Mouse (Mus musculus): ENCODE measurements around the gene Fbxl8. TPM values are rescaled to one million over a fixed set of nuclear protein-coding genes. Genes with fewer than 3 reads are reported as not detected.

Fbxl8 gene
- polyA plus RNA-seq, 1 experiment, result 0.27 TPM

DNA sequence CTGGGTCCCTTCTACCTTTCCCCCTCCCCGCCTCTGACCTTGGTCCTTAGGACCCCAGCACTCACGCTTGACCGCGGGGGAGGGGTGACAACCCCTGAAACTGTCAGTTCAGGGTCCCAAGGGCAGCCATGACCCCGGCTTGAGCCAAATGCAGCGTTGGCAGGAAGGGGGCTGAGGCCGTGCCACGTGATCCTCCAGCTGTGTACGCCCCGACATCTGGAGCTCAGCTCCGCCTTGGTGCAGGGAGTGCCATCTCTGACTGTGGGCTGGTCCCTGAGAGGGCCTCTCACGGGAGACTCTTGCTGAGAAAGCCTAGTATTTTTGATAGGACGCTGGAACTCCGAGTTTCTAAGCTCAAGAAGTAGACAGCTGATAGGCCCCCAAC is 9.5 kb upstream of the Fbxl8 start, which contains the start of gene B3gnt9:
Gene B3gnt9 (minus strand): TSS at position 188 of the 385 bp plus-strand sequence.
- Histone ChIP-seq H3K4me1 (ENCODE audit: control insufficient read depth) (peaks cover 53% of the 10 kb centered on the region), H3K27me3 (ENCODE audit: control insufficient read depth) (peaks cover 23% of the 10 kb centered on the region), H3K9me3 (ENCODE audit: control insufficient read depth, low read length) (no peaks in the 10 kb centered on the region; the same call in 1 of the 2 replicates), H3K4me3 (replicated peaks) (peak within 1 kb of the TSS; percentile 83), H3K36me3 (ENCODE audit: control insufficient read depth) (peaks cover 50% of the 10 kb centered on the region)
- no peak for TF ChIP-seq TAL1 (IDR thresholded peaks at IDR 0.05; ENCODE audit: low read length)
- no peak for TF ChIP-seq GATA1 (IDR thresholded peaks at IDR 0.05; ENCODE audit: low read length)

DNA sequence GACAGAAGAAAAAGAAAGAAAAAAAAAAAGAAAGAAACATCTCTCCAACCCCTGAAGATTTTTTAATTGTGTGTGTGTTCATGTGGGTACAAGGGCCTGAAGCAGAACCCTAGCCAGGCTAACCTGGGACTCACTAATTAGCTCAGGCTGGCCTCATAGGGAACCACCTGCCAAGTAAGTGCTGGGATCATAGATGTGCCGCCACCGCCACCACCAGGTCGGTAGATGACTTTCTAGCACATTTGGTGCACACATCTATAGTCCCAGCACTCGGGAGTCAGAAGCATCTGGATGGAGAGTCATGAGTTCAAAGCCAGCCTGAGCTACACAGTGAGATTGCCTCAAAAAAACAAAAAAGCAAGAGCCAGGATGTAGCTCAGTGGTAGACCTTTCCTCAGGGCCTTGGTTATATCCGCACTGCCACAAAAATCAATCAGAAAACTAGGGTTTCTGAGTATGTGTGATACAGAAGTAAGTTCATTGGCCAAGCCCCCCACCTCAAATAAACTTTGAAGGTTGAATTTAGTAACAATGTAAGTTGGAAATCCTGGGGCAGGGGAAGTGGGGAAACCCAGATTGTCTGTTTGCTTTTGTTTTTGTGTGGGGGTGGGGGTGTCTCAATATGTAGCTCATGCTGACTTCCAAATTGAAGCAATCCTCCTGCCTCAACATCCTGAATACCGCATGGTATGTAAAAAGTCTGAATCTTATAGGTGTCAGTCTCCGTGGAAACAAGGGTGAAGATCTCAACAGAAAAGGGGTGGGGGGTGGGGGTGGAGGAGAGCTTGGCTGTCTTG is 6.9 kb upstream of the Fbxl8 start:
- Histone ChIP-seq H3K27me3 (ENCODE audit: control insufficient read depth) (peaks cover 44% of the 10 kb centered on the region), H3K4me3 (replicated peaks) (no peak overlapping the region), H3K4me1 (ENCODE audit: control insufficient read depth) (peaks cover 69% of the 10 kb centered on the region), H3K9me3 (ENCODE audit: control insufficient read depth, low read length) (peaks cover 4% of the 10 kb centered on the region), H3K36me3 (ENCODE audit: control insufficient read depth) (peaks cover 27% of the 10 kb centered on the region)
- TF ChIP-seq TAL1 (IDR thresholded peaks at IDR 0.05; ENCODE audit: low read length), result no peak
- no peak for TF ChIP-seq GATA1 (IDR thresholded peaks at IDR 0.05; ENCODE audit: low read length)

DNA sequence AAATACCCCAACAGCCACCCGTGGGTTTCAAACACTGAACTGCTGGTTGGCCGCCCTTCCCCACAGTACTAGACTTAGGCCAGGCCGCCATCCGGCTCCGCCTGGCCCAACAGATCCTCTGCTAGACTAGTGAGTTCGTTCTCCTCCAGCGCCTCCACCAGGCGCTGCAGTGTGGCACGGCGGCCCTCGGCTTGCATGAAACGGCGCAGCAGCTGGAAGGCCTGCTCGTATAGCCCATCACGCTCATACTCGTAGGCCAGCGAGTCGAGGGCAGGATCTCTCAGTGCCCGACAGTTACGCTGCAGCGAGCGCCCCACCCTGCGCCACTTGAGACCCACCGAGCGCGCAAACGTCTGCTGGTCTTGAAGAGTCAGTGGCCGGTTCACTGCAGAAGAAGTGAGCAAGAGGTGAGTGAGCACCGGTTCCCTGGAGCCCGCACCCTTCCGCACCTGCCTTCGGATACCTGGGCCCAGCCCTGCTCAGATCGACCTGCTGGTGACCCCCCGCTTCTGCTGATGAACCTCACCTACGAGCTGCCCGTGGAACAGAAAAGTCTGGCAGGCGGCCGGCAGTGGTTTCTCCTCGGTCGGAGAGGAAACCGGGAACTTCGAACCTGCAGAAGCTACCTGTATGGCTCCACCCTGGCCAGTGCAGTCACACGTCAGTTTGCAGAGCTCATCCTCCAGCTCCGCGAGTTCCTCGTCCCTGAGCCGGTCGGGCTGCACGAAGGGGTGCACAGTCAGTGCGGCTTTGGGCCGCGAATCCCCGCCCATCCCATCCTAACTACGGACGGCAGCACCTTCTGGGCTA is 5.3 kb upstream of the Fbxl8 start:
- Histone ChIP-seq H3K4me3 (replicated peaks) (peak overlapping the region; percentile 40), H3K27me3 (ENCODE audit: control insufficient read depth) (peaks cover 58% of the 10 kb centered on the region), H3K9me3 (ENCODE audit: control insufficient read depth, low read length) (peaks cover 4% of the 10 kb centered on the region), H3K4me1 (ENCODE audit: control insufficient read depth) (peaks cover 66% of the 10 kb centered on the region), H3K36me3 (ENCODE audit: control insufficient read depth) (peaks cover 12% of the 10 kb centered on the region)
- TF ChIP-seq GATA1 (IDR thresholded peaks at IDR 0.05; ENCODE audit: low read length), result no peak
- no peak for TF ChIP-seq TAL1 (IDR thresholded peaks at IDR 0.05; ENCODE audit: low read length)

GRCm38 (mm10) chr8:105259721-105260320 is 4.6 kb upstream of the Fbxl8 start:
- TF ChIP-seq TAL1 (IDR thresholded peaks at IDR 0.05; ENCODE audit: low read length) (no peak), GATA1 (IDR thresholded peaks at IDR 0.05; ENCODE audit: low read length) (no peak)

DNA sequence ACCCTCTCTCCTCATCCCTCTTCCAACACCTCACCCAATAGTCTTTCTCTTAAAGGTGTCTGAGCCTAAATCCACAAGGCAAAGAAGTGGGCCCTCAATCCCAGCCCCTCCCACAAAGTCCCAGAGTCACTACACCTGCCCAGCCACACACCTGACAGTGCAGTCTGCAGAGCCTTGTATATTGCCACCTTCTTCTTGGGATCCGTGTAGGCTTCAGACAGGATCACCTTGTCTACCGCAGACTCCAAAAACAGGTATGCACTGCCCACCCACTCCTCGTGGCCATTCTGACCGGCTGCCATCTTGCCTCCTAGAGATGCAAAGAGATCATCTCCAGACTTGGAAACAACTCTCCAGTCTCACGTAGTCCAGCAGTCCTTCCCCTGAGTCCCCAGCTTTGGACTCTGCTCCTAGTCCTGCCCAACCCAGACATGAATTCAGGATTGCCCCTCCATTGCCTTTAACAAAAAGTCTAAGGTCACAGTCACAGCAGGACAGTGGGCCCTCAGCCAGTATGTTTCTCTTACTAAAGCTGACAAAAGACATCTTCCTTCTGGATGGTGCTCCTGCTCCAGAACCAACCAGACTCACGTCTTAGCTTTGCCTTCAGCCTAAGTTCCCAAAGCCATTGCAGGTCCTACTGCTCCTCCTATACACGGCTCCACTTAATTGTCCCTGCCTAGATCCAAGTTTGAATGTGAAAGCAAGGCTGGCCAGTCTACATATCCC is 3.9 kb upstream of the Fbxl8 start:
- Histone ChIP-seq H3K36me3 (ENCODE audit: control insufficient read depth) (peaks cover 12% of the 10 kb centered on the region), H3K4me3 (replicated peaks) (no peak overlapping the region), H3K9me3 (ENCODE audit: control insufficient read depth, low read length) (peaks cover 4% of the 10 kb centered on the region), H3K27me3 (ENCODE audit: control insufficient read depth) (peaks cover 71% of the 10 kb centered on the region), H3K4me1 (ENCODE audit: control insufficient read depth) (peaks cover 66% of the 10 kb centered on the region)
- no peak for TF ChIP-seq GATA1 (IDR thresholded peaks at IDR 0.05; ENCODE audit: low read length)
- no peak for TF ChIP-seq TAL1 (IDR thresholded peaks at IDR 0.05; ENCODE audit: low read length)

More at GRCm38 (mm10) chr8:105259721-105260320, 4.6 kb upstream of the Fbxl8 start:
- Histone ChIP-seq H3K4me1 (ENCODE audit: control insufficient read depth) (peaks cover 66% of the 10 kb centered on the region), H3K36me3 (ENCODE audit: control insufficient read depth) (peaks cover 12% of the 10 kb centered on the region), H3K27me3 (ENCODE audit: control insufficient read depth) (peaks cover 64% of the 10 kb centered on the region), H3K9me3 (ENCODE audit: control insufficient read depth, low read length) (peaks cover 4% of the 10 kb centered on the region), H3K4me3 (replicated peaks) (peak overlapping the region; percentile 40)

GRCm38 (mm10) chr8:105261326-105261980 is 3.0 kb upstream of the Fbxl8 start:
- H3K4me3 ChIP-seq (replicated peaks), result no peak overlapping the region
- TF ChIP-seq GATA1 (IDR thresholded peaks at IDR 0.05; ENCODE audit: low read length) (no peak), TAL1 (IDR thresholded peaks at IDR 0.05; ENCODE audit: low read length) (no peak)
- H3K4me1 ChIP-seq (ENCODE audit: control insufficient read depth), result peaks cover 56% of the 10 kb centered on the region
- H3K27me3 ChIP-seq (ENCODE audit: control insufficient read depth), result peaks cover 79% of the 10 kb centered on the region
- peaks cover 6% of the 10 kb centered on the region for H3K9me3 ChIP-seq (ENCODE audit: control insufficient read depth, low read length)
- peaks cover 9% of the 10 kb centered on the region for H3K36me3 ChIP-seq (ENCODE audit: control insufficient read depth)

GRCm38 (mm10) chr8:105263244-105263912 is 1.1 kb upstream of the Fbxl8 start:
- Histone ChIP-seq H3K36me3 (ENCODE audit: control insufficient read depth) (peaks cover 7% of the 10 kb centered on the region), H3K9me3 (ENCODE audit: control insufficient read depth, low read length) (peaks cover 15% of the 10 kb centered on the region), H3K4me1 (ENCODE audit: control insufficient read depth) (peaks cover 58% of the 10 kb centered on the region), H3K4me3 (replicated peaks) (peak overlapping the region; percentile 77), H3K27me3 (ENCODE audit: control insufficient read depth) (peaks cover 91% of the 10 kb centered on the region)
- TF ChIP-seq TAL1 (IDR thresholded peaks at IDR 0.05; ENCODE audit: low read length), result no peak
- no peak for TF ChIP-seq GATA1 (IDR thresholded peaks at IDR 0.05; ENCODE audit: low read length)

All from erythroblast, embryonic 14.5 days (primary cell).